Mouse (Mus musculus): ENCODE measurements around the gene Alk. TPM values are rescaled to one million over a fixed set of nuclear protein-coding genes. Genes with fewer than 3 reads are reported as not detected.
"Not testable (repeated sequence)": the region's sequence is repeated elsewhere in the genome, so short reads cannot be mapped to it uniquely, and the experiment has no call there.

Gene Alk
- polyA plus RNA-seq, 1 experiment from 2014 or later: 0.11 TPM

DNA sequence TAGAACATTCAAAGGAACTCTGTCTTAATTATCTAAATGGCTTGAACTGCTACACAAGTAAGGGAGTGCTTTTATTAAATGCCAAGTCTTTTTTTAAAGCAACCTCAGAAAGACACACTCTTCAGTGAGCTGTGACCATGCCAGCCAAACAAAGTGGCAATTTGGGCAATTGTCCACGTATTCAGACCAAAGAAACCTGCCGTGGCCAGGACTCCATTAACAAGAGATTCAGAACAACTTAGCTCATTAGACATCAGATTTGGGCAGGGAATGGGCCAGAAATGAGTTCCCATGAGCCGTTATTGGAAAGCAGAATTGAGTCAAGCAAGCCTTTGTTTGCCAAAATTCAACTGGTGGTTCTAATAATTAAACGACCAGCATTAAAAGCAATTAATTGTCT lies 118.8 kb downstream of the Alk start:
- Histone ChIP-seq H3K4me3 (replicated peaks; ENCODE audit: low read depth, low read length) (no peak overlapping the region), H3K27ac (no peak overlapping the region), H3K9ac (ENCODE audit: low read depth, low read length) (no peak overlapping the region), H3K27me3 (ENCODE audit: insufficient read depth, low read length) (no peaks in the 10 kb centered on the region), H3K36me3 (ENCODE audit: insufficient read depth, low read length) (no peaks in the 10 kb centered on the region), H3K4me1 (replicated peaks; ENCODE audit: insufficient read depth, low read length) (no peaks in the 10 kb centered on the region), H3K4me2 (ENCODE audit: low read length) (no peak overlapping the region), H3K9me3 (replicated peaks; ENCODE audit: low read length) (no peaks in the 10 kb centered on the region)
- DNase-seq (ENCODE audit: low spot score) (no peak), ATAC-seq (replicated peaks; ENCODE audit: low FRiP score, low read depth) (no peak)
- TF ChIP-seq CTCF (IDR thresholded peaks at IDR 0.05; ENCODE audit: low read depth): no peak
- 76% methylated on average over 4 of the region's 4 CpGs for WGBS

DNA sequence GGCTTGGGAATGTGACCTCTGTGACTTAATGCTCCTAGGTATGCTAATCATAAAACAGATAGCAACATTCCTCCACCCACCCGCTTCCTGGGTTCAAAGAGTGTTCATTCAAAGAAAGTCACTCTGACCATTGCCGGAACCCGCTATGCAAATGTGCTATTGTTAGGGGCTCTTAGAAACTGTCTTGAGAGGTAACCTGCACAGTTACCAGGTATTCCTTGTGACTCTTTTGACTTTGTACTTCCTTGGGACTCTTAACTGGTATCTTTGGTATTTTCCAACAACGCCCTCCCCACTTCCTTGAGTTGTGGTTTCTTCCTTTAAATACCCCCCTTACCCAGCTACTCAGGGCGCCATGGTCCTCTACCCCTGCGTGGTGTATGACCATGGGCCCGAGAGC lies 125.2 kb downstream of the Alk start:
- not testable (repeated sequence) for H3K4me3 ChIP-seq (replicated peaks; ENCODE audit: low read depth, low read length); H3K27ac ChIP-seq; ATAC-seq (replicated peaks; ENCODE audit: low FRiP score, low read depth); H3K36me3 ChIP-seq (ENCODE audit: insufficient read depth, low read length); H3K4me1 ChIP-seq (replicated peaks; ENCODE audit: insufficient read depth, low read length); H3K9ac ChIP-seq (ENCODE audit: low read depth, low read length); H3K9me3 ChIP-seq (replicated peaks; ENCODE audit: low read length); H3K4me2 ChIP-seq (ENCODE audit: low read length); H3K27me3 ChIP-seq (ENCODE audit: insufficient read depth, low read length); DNase-seq (ENCODE audit: low spot score)
- 90% methylated on average over 7 of the region's 7 CpGs for WGBS

DNA sequence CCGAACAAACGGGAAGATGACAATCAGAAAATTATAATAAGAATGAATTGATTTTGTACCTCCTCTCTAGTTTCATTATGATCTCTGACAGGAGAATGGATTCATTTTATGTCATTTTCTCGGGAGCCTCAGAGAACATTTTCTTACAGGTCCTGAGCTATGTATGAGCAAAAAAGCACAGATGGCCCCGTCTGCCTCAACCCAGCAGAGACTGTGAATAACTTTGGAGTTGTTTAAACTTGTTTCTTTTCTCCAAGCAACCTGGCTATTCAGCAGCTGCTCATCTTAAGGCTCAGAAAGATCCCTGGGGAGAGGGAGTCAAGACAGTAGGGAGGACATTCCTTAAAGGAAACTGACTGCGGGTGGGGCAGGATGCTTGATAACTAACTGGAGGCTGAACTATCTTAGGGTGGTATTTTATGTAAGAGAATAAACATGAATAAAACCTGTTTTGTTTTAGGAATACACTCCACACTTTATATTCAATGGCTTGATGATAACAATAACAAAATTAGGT lies 126.5 kb downstream of the Alk start:
- no peaks in the 10 kb centered on the region for H3K36me3 ChIP-seq (ENCODE audit: insufficient read depth, low read length)
- no peak overlapping the region for H3K4me2 ChIP-seq (ENCODE audit: low read length)
- H3K4me3 ChIP-seq (replicated peaks; ENCODE audit: low read depth, low read length): no peak overlapping the region
- H3K9me3 ChIP-seq (replicated peaks; ENCODE audit: low read length): no peaks in the 10 kb centered on the region
- 64% methylated on average over 5 of the region's 5 CpGs for WGBS
- H3K27me3 ChIP-seq (ENCODE audit: insufficient read depth, low read length): no peaks in the 10 kb centered on the region
- DNase-seq (ENCODE audit: low spot score) (no peak), ATAC-seq (replicated peaks; ENCODE audit: low FRiP score, low read depth) (no peak)
- no peak overlapping the region for H3K27ac ChIP-seq
- no peak for TF ChIP-seq CTCF (IDR thresholded peaks at IDR 0.05; ENCODE audit: low read depth)
- H3K9ac ChIP-seq (ENCODE audit: low read depth, low read length): no peak overlapping the region
- H3K4me1 ChIP-seq (replicated peaks; ENCODE audit: insufficient read depth, low read length): no peaks in the 10 kb centered on the region

DNA sequence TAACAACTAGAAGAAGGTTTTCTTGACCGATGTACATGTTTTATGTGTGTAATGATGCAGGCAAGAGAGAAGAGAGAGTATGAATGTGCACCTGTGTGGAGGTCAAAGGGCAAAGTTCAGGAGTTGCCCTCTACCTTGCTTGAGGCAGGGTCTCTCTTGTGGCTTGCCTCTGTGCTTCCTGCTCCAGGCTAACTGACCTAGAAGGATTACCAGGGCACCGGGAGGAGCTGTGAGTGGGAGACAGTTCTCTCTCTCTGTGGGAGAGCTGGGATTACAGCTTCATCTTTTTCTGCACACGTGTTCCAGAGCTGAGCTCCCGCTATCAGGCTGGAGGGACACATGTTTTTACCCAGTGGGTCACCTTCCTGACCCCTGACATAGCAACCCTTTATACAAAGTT lies 127.5 kb downstream of the Alk start:
- Histone ChIP-seq H3K27me3 (ENCODE audit: insufficient read depth, low read length) (no peaks in the 10 kb centered on the region), H3K9me3 (replicated peaks; ENCODE audit: low read length) (no peaks in the 10 kb centered on the region), H3K4me1 (replicated peaks; ENCODE audit: insufficient read depth, low read length) (no peaks in the 10 kb centered on the region), H3K4me3 (replicated peaks; ENCODE audit: low read depth, low read length) (no peak overlapping the region), H3K9ac (ENCODE audit: low read depth, low read length) (no peak overlapping the region), H3K27ac (no peak overlapping the region), H3K36me3 (ENCODE audit: insufficient read depth, low read length) (no peaks in the 10 kb centered on the region), H3K4me2 (ENCODE audit: low read length) (no peak overlapping the region)
- WGBS: 48% methylated on average over 4 of the region's 4 CpGs
- TF ChIP-seq CTCF (IDR thresholded peaks at IDR 0.05; ENCODE audit: low read depth): no peak
- ATAC-seq (replicated peaks; ENCODE audit: low FRiP score, low read depth) (no peak), DNase-seq (ENCODE audit: low spot score) (no peak)

DNA sequence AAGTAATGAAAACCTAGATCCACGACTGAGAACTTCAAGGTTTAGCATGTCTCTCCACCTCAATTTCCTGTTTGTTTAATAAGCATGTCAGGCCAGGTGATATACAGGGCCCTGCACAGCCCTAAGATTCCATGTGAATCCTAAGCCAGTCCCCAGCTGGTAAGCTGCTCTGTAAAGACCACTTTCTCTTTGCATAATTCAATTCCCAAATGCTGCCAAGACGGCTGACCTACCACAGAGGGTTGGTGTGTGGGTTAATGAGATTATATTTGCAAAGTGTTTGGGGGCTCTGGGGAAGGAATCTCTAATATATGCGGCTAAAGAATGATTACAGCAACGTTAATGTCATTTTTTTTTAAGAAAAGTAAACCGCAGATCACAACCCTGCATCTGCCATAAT lies 130.3 kb downstream of the Alk start:
- Histone ChIP-seq H3K36me3 (ENCODE audit: insufficient read depth, low read length) (no peaks in the 10 kb centered on the region), H3K4me1 (replicated peaks; ENCODE audit: insufficient read depth, low read length) (no peaks in the 10 kb centered on the region), H3K9me3 (replicated peaks; ENCODE audit: low read length) (no peaks in the 10 kb centered on the region), H3K4me3 (replicated peaks; ENCODE audit: low read depth, low read length) (no peak overlapping the region), H3K4me2 (ENCODE audit: low read length) (no peak overlapping the region), H3K27ac (no peak overlapping the region), H3K9ac (ENCODE audit: low read depth, low read length) (no peak overlapping the region), H3K27me3 (ENCODE audit: insufficient read depth, low read length) (no peaks in the 10 kb centered on the region)
- no peak for TF ChIP-seq CTCF (IDR thresholded peaks at IDR 0.05; ENCODE audit: low read depth)
- WGBS: 62% methylated on average over 5 of the region's 5 CpGs
- no peak for ATAC-seq (replicated peaks; ENCODE audit: low FRiP score, low read depth)
- no peak for DNase-seq (ENCODE audit: low spot score)

DNA sequence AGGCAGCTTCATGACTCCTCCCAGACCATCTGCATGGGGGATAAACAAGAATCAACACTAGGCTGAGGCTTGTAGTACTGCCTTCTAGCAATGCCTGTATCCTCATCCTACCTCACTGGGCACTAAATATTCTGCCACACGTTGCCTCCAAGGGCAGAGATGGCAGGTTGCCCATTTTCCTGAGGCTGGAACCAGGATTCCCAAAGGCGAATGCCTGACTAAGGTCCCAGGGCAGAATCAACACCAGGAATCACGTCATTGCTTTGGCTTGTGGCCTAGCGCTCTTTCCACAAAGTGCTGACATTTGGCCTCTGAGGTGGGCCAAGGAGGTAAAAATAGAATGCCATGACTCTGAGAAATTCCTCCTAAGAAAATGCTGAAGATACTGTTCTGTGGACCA lies 155.9 kb downstream of the Alk start:
- 78% methylated on average over 4 of the region's 4 CpGs for WGBS
- H3K4me1 ChIP-seq (replicated peaks; ENCODE audit: insufficient read depth, low read length): no peaks in the 10 kb centered on the region
- TF ChIP-seq CTCF (IDR thresholded peaks at IDR 0.05; ENCODE audit: low read depth): no peak
- H3K27ac ChIP-seq: no peak overlapping the region
- no peaks in the 10 kb centered on the region for H3K9me3 ChIP-seq (replicated peaks; ENCODE audit: low read length)
- H3K27me3 ChIP-seq (ENCODE audit: insufficient read depth, low read length): no peaks in the 10 kb centered on the region
- DNase-seq (ENCODE audit: low spot score): no peak
- H3K36me3 ChIP-seq (ENCODE audit: insufficient read depth, low read length): no peaks in the 10 kb centered on the region
- H3K9ac ChIP-seq (ENCODE audit: low read depth, low read length): no peak overlapping the region
- no peak overlapping the region for H3K4me2 ChIP-seq (ENCODE audit: low read length)
- no peak for ATAC-seq (replicated peaks; ENCODE audit: low FRiP score, low read depth)
- no peak overlapping the region for H3K4me3 ChIP-seq (replicated peaks; ENCODE audit: low read depth, low read length)

All from kidney, postnatal 0 days (tissue).